Mouse (Mus musculus) kidney, adult 8-10 months (tissue): ENCODE data around the gene Dbndd2.
A peak's percentile ranks its signal among the peaks of the same experiment; 100 is the strongest.

Source experiments
- DNase-seq, 2 experiments: peaks; one replicate each; pipeline ENCODE4 v3.0.0; 2022

Dbndd2 gene

DNA sequence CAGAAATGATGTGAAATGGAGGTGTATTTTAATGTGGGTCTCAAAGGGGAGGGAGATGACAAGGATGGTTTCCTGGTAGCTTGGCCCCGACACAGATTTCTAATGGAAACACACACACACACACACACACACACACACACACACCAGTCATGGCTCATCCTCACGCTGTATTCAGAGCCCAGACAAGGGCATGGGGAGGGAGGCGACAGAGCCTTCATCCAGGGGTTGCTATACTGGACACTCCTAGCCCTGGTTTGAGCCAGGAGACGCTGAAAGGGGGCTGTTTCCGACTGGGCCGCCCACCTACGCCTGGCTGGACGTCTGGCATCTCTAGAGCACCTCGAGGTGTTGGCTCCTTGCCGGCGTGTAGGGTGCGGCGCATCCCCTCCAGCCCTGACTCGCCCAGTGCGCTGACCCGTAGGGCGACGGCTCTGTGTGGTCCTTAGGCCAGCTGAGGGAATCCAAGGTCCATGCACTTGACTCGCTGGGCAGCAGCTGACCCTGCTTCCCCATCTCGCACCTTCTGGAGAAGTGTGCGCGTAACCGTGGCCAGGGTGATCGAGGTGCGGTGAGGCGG is at the start of gene Dbndd2:
Gene Dbndd2 (plus strand): TSS at position 426 of the 577 bp plus-strand sequence.
- peak; percentile 59 to 72 for DNase-seq

DNA sequence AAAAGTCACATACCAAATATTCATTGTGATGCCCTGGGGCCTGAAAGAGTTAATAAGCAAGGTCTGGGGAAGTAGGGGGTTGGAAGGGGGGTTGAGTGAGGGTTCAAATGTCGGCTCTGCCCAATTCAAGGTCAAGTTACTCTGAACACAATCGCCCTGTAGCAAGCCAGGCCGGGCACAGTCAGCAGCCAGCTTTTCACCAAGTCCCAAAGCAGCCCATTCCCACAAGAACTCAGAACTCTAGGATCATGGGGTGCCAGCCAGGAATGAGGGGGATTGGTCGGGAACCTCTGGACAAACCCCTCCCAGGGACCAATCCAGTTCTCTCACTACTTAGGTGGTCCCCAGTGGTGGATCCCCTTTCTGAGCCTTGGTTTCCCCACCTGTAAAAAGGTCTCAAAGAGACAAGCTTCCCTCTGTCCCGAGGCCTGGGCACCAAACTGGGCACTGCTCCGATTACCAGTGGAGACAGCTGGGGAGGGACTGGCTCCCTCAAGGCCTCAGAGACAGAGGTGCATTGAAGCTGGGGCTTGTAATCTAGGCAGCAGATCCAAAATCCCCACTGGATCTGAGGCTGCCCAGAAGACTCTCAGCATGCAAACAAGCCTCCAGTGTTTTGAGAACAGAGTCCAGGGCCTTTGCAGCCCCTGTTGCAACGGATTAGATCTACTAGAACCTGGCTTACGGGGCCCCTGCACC is 49.5 kb upstream of the Dbndd2 start:
- DNase-seq: peak in 1 of 2 experiments; percentile 46

DNA sequence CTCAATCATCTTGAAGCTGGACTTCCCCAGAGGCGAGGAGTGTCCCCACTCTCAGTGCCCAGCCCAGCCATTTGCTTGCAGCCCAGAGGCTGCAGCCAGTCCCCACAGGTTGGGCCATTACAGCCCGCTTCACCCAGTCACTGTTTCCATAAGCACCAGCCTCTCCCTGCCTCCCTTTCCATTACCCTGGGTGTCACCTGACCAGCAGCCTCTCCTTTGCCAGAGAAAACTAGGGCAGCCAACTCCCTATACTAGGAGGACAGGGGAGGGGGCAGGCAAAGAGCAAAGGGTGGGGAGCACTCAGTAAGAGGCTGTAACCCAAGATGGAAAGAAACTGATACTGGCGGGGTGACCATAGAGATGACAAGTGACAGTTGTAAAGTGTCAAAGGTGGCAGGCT is 48.9 kb upstream of the Dbndd2 start:
- peak; percentile 79 to 88 for DNase-seq

DNA sequence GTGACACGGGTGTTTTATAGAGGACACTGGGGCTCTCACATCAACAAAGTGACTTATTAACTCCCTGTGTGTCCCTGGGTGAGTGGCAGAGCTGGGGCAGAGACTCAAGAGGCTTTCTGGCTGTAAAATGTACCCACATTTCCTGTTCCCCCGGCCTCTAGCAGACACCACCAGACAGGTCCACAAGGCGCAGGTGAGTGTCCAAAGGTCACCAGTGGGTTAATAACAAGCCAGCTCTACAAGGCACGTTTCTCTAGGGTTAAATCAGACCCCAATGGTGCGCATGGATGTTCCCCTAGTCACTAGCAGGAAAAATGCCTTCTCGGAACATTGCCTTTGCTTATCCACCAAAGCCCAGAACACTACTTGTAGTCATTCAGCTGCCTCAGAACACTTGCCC is 48.2 kb upstream of the Dbndd2 start:
- DNase-seq: peak; percentile 86 to 88

DNA sequence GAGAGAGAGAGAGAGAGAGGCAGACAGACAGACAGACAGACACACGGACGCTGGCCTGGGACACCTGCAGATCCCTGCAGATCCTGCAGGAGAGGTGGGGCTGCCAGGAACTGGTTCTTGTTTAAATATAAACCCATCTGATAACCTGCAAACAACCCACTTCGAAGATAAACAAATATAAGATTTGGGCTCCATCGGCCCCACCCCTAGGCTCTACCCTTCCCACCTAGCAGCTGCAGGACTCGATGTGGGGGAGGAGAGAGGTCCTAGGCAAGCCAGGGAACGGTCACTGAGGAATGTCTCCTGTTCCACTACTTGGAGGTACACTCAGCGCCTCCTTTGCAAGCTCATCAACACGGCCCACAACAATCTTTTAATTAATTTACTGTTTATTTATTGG is 47.6 kb upstream of the Dbndd2 start:
- peak in 1 of 2 experiments; percentile 38 for DNase-seq

DNA sequence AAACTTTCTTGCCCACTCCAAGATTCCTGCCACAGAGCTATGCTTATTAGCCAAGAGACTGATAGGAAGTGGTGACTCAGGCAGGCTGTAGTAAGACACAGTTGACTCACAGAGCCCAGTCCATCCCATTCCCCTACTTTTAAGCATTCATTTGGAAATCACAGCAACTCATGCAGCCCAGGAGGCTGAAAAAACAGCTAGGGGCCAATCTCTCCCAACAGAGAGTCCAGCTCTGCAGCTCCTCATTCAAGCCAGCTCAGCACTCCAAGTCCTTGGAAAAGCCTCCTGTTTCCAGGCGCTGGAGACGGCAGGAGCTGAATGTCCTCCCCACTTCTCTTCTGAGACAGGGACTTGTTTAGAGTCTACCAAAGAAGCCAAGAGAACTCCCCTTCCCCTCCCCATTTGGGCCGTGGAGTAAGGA is 46.9 kb upstream of the Dbndd2 start:
- no peak for DNase-seq

DNA sequence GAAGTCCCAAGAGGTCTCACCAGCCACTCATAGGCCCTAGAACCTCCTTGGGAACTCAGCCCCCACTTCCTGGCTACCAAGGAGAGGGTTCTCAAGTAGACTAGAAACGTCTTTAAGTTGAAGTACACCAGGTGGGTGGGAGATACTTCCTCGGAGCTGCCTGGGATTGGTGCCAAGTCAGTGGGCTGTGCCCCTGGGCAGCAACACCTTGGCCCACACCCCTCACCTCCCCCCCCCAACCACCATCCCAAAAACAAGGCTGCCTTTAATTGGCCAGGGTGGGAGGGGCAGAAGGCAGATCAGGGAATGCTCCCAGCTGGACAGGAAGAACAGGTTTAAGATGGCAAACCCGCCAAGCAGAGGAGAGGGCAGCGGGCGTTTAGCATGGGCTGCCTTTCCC is 45.6 kb upstream of the Dbndd2 start:
- DNase-seq: peak in 1 of 2 experiments; percentile 41

DNA sequence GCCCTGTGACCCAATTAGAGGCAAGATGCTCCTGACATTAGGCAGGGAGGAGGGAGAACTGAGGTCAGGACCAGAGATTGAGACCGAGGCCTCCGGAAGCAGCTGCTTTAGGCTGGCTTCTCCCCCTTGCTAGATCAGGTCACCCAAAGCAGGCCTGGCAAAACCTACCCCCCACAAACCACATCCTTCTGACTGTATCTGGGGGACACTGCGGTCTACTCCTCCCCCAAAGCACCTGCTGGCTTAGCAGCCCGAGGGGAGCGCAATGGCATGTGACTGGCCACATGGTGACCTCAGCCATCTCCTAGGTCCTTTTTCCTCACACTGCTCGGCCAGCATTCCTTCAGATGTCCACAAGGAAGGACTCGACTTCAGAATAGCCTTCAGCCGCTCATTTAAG is 44.8 kb upstream of the Dbndd2 start:
- peak; percentile 61 to 66 for DNase-seq

DNA sequence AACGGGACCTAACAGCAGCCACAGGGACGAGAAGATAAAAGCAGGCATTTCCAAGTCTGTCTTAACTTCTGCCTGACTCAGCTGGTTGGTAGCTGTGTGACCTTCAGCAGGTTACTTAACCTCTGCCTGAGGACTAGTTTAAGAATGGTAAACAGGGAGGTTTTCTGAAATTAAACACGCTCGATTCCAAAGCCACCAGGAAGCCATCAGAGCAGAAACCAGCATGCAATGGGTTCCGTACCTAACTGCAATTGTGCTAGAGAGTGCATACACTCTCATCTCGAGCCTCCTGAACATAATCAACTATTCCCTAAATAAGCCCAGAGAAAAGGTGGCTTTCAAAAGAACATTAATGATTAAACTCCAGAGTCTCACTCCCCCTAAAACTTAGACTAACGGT is 44.2 kb upstream of the Dbndd2 start:
- DNase-seq: no peak

DNA sequence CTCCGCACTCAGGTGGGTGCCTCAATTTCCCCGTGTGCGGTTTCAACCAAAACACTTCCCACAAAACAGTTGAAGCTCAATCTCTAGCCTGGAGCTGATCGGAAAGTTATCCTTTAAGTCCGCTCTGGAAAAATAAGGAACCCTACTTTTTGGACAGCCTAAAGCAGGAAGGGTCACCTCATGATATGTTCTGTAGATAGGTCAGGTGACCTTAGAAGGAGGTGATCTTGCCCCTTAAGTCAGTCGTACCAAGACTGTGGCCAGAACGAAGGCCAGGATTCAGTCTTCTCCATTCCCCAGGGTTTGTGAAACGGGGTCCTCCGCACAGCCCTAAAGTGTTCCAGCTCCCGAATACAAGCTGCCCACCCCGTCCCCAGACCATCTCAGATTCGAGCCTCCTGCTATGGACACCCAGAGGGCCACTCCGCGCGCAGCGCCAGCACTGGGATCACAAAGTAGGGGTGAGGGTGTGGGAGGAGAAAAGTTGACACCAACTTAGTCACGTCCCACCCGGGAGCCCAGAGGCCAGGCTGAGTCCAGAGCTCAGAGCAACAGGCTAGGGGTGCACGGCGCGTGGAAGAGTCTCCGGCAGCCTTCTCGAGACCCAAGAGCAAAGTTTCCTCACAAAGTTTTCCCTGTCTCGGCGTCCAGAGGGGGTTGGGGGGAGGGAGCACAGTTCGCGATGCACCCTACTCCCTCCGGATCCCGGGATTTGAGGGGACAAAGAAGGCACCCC is 43.4 kb upstream of the Dbndd2 start:
- peak; percentile 47 to 48 for DNase-seq

DNA sequence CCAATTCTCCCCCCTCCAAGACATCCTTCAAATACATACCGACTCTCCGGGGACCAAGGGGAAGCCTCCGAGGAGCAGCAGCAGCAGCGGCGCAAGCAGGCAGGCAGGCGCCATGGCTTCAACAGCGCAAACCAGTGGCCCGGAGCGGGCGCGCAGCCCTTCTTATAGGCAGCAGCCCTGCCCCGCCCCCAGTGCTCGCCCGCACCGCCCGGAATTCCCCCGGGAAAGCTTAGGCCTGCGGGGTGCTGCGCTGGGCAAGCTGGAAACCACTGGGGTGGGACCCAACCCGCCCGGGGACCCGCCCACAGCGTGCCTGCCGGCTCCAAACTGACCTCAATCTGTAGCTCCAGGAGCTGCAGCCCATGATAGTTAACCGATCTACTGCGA is 42.9 kb upstream of the Dbndd2 start:
- peak; percentile 93 for DNase-seq

DNA sequence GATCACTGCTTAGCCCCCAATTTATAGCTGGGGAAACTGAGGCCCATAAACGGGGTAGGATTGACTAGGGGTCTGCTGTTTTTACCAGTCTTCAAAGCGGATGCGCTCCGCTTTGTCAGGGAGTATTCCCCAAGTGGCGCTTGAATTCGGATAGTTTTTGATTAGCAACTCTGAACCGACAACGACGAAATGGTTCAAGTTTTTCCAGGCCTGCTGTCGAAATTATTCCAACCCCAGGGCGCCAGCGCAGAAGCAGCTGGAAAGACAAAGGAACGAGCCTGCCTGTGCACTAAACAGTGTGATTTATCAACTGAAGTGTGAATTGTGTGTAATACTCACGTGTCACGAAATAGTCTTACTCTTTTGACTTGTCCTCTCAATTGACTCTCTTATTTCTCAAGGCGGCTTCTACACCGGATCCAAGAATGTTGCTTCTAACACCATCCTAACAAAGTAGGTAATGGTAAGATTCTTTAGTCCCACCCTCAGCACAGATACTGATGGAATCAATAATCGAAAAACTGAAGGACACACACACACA is 42.4 kb upstream of the Dbndd2 start, which contains the start of gene Sdc4:
Gene Sdc4 (minus strand): TSS at position 428 of the 541 bp plus-strand sequence.
- no peak for DNase-seq

DNA sequence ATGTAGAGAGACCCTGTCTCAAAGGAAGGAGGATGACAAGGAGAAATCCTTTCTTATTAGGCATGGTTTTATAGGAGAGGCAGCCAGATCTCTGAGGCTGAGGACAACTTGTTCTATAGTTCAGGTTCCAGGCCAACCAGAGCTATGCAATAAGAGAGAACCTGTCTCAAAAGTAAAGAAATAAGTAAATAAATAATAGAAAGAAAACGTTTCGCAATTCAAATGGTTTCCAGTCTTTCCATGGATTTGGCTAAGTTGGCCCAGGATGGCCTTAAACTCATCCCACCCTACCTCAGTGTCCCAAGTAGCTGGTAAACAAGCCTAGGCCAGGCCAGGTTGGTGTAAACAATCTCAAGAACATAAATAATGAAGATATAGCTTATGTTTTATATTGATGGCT is 41.2 kb upstream of the Dbndd2 start:
- no peak for DNase-seq

DNA sequence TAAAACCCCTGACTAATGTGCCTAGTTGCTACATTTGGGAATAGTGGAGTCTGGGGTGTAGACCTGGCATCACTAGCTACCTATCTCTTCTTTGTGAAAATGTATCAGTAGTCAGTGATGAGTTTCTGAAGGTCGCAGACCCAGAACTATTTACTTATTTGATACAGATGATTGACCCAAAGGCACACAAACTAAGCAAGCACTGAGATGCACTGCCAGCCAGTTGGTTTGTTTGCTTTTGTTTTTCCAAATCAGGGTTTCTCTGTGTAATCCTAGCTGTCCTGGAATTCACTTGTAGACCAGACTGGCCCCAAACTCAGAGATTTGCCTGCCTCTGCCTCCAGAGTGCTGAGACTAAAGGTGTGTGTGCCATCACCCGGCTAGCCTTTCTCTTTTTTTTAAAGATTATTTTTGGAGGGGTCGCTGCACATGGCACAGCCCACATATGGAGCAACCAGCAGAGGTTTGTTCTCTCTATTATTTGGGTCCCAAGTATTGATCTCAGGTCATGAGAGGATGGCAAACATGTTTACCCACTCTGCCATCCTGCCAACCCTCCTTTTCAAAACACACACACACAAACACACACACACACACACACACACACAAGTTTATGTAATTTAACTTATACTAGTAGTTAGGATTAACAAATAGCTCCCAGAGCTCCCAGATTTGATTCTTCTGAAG is 40.4 kb upstream of the Dbndd2 start:
- no peak for DNase-seq

DNA sequence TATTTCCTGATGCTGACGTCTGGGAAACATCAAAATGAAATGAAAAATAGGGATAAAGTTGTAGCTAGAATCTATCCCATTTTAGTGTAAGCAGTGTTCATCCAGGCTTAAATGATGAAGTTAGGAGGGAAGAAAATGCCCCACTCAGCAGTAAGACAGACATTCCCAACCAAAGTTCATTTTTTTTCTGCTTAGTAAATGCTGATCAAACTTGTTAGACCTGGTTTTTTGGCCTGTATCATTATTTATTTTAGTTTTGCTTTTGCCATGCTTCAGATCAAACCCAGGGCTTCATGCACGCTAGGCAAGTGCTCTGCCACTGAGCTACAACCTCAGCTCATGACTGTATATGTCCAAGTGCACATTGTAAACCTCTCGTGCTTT is 39.8 kb upstream of the Dbndd2 start:
- peak in 1 of 2 experiments; percentile 43 for DNase-seq

DNA sequence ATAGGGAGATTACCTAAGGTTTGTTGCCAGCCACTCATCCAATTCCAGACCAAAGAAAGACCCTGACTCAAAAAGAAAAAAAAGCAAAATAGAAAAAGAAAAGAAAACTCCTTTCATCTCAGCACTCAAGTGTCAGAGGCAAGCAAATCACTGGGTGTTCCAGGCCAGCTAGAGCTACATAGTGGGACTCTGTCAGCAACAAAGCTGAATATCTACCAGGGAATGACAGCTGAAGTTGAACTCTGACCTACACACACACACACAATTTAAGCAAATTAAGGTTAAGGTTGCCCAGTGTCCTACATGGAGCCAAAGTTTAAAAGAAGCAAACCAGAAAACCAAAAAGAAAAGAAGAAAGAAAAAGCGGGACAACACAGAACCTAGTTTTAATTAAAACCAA is 37.8 kb upstream of the Dbndd2 start:
- no peak for DNase-seq

DNA sequence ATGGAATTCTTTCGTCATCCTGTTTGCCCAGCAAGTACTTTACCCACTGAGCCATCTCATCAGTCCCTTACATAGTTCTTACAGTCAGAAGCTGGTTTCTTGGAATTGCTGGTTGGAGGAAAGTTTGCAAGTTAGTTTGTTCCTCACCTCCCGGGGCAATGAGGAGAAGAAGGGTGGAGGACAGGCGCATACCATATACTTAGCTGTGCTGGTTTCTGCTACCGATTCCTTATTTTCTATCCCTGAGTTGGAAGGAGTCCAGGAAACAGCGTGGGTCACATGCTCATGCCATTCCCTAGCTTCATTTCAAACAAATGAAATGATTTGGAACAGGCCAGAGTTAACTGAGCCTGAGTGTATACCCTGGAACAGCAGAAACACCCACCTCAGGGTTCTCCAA is 37.0 kb upstream of the Dbndd2 start:
- DNase-seq: no peak

DNA sequence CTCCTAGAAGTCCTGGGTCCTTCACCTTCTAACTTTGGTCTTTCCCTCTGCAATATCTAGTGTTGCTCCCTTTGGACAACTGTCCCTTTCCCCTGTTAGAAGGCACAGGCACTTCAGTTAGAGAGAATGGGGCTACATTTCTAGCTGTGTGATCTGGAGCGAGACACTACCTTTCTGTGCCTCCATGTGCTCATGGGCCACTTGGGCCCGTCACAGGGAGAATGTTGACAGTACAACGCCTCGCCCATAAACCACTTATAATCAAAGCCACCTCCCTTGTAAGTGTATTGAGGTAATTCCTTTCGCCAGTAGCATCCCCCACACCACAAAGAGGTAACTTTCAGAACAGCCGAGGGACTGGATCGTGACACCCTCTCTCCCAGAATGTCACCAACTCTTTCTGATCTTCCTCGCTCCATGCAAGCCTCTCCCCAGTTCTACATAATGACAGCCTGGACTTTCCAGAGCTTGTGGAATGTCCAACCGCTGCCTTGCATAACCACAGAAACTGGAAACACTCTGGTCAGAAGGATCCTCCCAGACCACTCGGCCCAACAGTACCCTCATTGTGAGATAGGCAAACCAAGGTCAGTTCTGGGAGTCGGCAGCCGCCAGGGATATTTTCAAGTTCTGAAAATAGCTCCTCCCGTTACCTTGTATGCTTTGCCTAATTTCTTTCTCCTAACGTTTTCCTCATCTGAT is 36.4 kb upstream of the Dbndd2 start:
- no peak for DNase-seq

DNA sequence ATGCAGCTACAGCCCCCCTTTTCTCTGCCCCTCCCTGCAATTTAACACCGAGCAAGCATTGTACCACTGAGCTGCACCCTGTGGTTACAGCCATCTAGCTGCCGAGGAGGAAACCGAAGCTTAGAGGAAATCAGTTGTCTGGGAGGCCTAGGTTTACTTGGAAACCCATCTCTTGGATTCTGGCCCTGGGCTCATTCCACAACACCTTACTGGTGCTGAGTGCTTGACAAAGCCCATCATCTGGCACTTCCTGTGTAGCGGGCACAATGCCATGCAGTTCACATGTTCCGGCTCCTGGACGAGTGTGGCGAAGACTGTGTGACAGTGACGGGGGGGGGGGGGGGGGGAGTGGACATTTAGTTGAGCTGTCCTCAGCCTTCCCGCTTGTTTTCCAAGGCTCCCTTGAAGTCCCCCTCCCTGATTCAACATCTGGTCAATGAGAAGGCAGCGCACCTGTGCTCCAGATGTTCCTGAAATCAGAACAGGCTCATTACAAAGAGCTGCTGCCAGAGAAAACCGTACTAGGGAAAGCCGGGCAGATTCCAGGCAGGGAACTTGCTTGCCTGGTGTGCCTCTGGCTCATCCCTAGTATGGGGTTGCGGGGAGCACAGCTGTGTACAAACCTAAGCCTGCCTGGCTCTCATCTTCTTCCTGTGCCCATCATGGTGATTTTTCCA is 33.8 kb upstream of the Dbndd2 start:
- DNase-seq: no peak

DNA sequence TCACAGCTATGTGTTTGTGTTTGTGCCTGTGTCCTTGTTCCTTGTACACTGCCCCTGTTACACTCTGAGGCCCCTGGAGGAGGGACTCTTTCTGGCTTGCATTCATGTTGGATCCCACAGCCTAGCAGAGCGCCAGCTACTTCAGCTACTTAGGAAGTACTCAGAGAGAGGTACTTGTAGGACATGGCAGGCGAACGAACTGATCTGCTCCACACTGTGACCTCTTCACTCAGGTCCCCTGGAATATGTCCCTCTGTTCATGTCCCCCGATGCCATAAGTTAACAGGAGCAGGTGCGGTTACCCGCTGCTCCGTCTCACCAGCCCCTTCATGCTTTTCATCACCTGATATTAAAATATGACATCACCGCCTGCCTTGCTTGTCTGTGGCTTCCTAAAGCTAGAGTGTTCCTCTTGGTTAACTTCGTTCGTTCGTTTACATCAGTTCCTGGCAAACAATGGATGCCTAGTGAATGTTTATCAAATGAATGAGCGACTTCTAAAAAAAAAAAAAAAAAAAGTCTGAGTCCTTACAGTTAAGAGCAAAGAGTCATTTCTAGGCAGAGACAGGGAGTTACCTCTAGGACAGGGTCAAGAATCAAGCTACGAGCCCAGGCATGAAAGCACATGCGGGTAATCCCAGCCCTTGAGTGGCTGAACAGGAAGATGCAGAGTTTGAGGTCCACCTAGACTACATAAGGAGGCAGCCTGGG is 32.7 kb upstream of the Dbndd2 start:
- peak in 1 of 2 experiments; percentile 68 for DNase-seq

DNA sequence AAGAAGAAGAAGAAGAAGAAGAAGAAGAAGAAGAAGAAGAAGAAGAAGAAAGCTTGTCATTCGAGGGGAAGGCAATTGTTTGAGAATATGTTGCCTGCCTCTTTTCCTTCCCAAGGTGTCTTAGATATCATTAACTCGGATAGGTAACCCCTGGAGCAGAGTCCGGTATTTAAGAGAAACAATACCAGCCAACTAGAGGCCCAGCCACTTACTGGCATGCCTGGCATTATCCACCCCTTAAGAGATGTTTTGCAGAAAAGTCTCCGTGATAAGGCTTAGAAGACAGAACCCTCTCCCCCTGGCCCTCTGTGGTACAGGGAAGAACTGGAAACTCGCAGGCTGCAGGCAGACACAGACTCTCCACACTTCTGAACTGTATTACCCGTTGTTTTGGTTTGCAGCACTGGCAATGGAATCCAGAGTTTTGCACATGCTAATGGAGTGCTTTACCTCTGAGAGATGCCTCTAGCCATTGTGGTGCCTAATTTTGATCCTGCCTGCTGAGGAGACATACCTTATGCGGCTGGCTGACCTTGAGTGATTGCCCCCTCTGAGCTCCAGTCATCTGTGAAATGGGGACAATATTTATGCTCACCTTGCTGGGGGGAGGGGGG is 31.9 kb upstream of the Dbndd2 start:
- DNase-seq: peak in 1 of 2 experiments; percentile 66
